Mouse (Mus musculus) adrenal gland, postnatal 4 days (tissue): ENCODE results near the gene BC029722. TPM values are rescaled to one million over a fixed set of nuclear protein-coding genes. Genes with fewer than 3 reads are reported as not detected.
"Not testable (repeated sequence)": the region's sequence is repeated elsewhere in the genome, so short reads cannot be mapped to it uniquely, and the experiment has no call there.

Experiments used
- DNase-seq, 2 experiments: peaks; one replicate each; pipeline ENCODE4 v3.0.0; 2021 to 2022; ENCODE audit warnings: low spot score in 2 of 2, mixed read lengths in 2 of 2
- long read RNA-seq, 2 experiments: library from polyadenylated mRNA; stranded (forward); transcript quantifications; one replicate each; pipeline ENCODE4 v2.0.0; 2021
- total RNA-seq, 2 experiments: library from RNA; stranded (reverse); gene quantifications; 2 replicates each; pipeline ENCODE4 v1.2.3; 2021

BC029722 gene
- 10 to 100 TPM; 72.5 to 72.6 TPM for total RNA-seq
- long read RNA-seq, experiment 1, partial matches to known transcripts = 0 of 13 reads
- long read RNA-seq, experiment 1, other reads (novel, unspliced or antisense) = 11 of 13 reads
- long read RNA-seq, experiment 2, transcript BC029722-201 (2 exons, 1,615 nt) = major isoform, 21 of 46 reads
- long read RNA-seq, experiment 2, partial matches to known transcripts = 0 of 46 reads
- long read RNA-seq, experiment 2, other reads (novel, unspliced or antisense) = 25 of 46 reads

GRCm38 (mm10) chr2:155819392-155819448 lies at the start of gene BC029722:
Gene BC029722, minus strand, starts transcription at chr2:155819426.
- DNase-seq = no peak

- no peak for DNase-seq
Measured at GRCm38 (mm10) chr2:155868320-155868719, 49.1 kb upstream of the BC029722 start.

- DNase-seq = no peak
Measured at GRCm38 (mm10) chr2:155863301-155863867, 44.2 kb upstream of the BC029722 start.

- DNase-seq = no peak
Measured at GRCm38 (mm10) chr2:155862573-155863300, 43.5 kb upstream of the BC029722 start.

GRCm38 (mm10) chr2:155861581-155861980 lies 42.4 kb upstream of the BC029722 start:
- DNase-seq = peak in 1 of 2 experiments; percentile 21

GRCm38 (mm10) chr2:155860102-155860501 lies 40.9 kb upstream of the BC029722 start:
- DNase-seq = no peak

GRCm38 (mm10) chr2:155852536-155852935 lies 33.3 kb upstream of the BC029722 start:
- DNase-seq = no peak

- DNase-seq = no peak
Measured at GRCm38 (mm10) chr2:155850120-155850519, 30.9 kb upstream of the BC029722 start.

GRCm38 (mm10) chr2:155849464-155849863 lies 30.2 kb upstream of the BC029722 start:
- no peak for DNase-seq

- DNase-seq = peak; percentile 59 to 66
Measured at GRCm38 (mm10) chr2:155848291-155848690, 29.1 kb upstream of the BC029722 start.

GRCm38 (mm10) chr2:155846930-155847329 lies 27.7 kb upstream of the BC029722 start:
- no peak for DNase-seq

GRCm38 (mm10) chr2:155838961-155839360 lies 19.7 kb upstream of the BC029722 start:
- DNase-seq = no peak

GRCm38 (mm10) chr2:155837961-155838360 lies 18.7 kb upstream of the BC029722 start:
- no peak for DNase-seq

GRCm38 (mm10) chr2:155834732-155835131 lies 15.5 kb upstream of the BC029722 start, which contains the start of gene Fam83c:
Gene Fam83c, minus strand, starts transcription at chr2:155834854.
- no peak for DNase-seq

- DNase-seq = not testable (repeated sequence)
Measured at GRCm38 (mm10) chr2:155832087-155832486, 12.9 kb upstream of the BC029722 start.

- no peak for DNase-seq
Measured at GRCm38 (mm10) chr2:155831302-155831701, 12.1 kb upstream of the BC029722 start.

GRCm38 (mm10) chr2:155830841-155831240 lies 11.6 kb upstream of the BC029722 start:
- no peak for DNase-seq

GRCm38 (mm10) chr2:155826630-155827424 lies 7.6 kb upstream of the BC029722 start, which contains the start of gene Eif6:
Gene Eif6, minus strand, starts transcription at chr2:155826925.
- peak; percentile 57 to 75 for DNase-seq

- DNase-seq = no peak
Measured at GRCm38 (mm10) chr2:155825904-155826629, 6.8 kb upstream of the BC029722 start.

- no peak for DNase-seq
Measured at GRCm38 (mm10) chr2:155823722-155824121, 4.5 kb upstream of the BC029722 start.

- no peak for DNase-seq
Measured at GRCm38 (mm10) chr2:155820779-155821178, 1.6 kb upstream of the BC029722 start.
